Mouse (Mus musculus): ENCODE measurements around the gene Hspa1a. TPM values are rescaled to one million over a fixed set of nuclear protein-coding genes. Genes with fewer than 3 reads are reported as not detected.

Gene Hspa1a
- 2.5 and 3.8 TPM in 2 replicates for polyA plus RNA-seq (2015; fragmentation: Nextera tagmentation; extraction: Ambion mirVana)

GRCm38 (mm10) chr17:34972069-34972749 is at the start of gene Hspa1a, which contains the start of gene Hspa1l:
Gene Hspa1a, minus strand, starts transcription at chr17:34972156.
Gene Hspa1l, plus strand, starts transcription at chr17:34972703.

DNA sequence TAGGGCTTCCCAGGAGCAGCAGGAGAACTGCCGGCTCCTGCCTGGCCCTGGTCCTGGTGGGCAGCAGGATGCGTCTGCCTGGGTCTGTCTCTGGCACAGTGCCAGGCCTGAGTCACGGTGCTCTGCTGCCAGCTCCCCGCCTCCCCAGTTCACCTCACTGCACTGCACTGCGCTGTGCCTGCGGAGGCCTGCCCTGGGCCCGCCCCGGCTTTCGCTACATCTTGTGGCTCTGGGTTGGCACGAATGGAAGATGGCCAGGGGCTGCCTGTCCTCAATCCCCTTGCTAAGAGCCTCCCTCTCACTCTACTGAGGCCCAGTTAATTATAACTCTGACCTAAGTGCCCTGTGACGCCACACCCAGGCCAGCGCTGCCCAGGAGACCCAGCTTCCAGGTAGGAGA is 44.4 kb upstream of the Hspa1a start, which contains the start of gene Vwa7:
Gene Vwa7, plus strand, starts transcription at position 204 of the 400 bp plus-strand sequence.

GRCm38 (mm10) chr17:35000717-35001451 is 28.9 kb upstream of the Hspa1a start, which contains the start of gene Vars:
Gene Vars, plus strand, starts transcription at chr17:35000987.

GRCm38 (mm10) chr17:34981690-34982180 is 9.8 kb upstream of the Hspa1a start, which contains the start of gene Lsm2:
Gene Lsm2, plus strand, starts transcription at chr17:34981862.

GRCm38 (mm10) chr17:34969822-34970221 is 2.1 kb downstream of the Hspa1a start, which contains the start of gene Gm20481:
Gene Gm20481, plus strand, starts transcription at chr17:34969912.

DNA sequence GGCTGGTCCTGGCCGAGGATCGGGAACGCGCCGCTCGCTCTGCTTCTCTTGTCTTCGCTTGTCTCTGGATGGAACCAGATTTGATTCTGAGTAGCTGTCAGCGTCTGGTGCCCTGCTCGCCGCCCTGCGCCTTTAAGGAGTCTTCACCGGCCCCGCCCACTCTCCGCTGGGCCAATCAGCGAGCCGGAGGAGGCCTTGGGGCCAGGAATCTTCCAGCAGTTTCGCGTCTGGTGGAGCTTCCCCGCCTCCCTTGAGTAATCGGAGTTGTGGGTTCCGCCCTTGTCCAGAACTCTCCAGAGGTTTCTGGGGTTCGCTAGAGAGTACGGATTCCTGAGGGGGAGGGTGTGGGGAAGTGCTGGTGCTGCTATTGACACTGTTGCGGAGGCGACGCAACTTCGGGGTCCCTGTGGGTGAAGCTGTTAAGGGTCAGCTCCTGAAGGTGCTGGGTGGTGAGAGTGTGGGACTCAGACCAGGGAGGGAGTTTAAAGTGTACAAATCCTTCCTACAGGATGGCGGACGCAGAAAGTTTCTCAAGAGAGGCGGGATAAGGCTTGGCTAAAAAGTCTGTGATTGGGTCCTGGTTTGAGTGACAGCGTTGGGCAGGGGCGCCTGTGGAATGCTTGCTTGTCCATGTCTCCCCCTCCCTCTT is 12.7 kb downstream of the Hspa1a start, which contains the start of gene Hspa1b:
Gene Hspa1b, minus strand, starts transcription at position 109 of the 649 bp plus-strand sequence.

DNA sequence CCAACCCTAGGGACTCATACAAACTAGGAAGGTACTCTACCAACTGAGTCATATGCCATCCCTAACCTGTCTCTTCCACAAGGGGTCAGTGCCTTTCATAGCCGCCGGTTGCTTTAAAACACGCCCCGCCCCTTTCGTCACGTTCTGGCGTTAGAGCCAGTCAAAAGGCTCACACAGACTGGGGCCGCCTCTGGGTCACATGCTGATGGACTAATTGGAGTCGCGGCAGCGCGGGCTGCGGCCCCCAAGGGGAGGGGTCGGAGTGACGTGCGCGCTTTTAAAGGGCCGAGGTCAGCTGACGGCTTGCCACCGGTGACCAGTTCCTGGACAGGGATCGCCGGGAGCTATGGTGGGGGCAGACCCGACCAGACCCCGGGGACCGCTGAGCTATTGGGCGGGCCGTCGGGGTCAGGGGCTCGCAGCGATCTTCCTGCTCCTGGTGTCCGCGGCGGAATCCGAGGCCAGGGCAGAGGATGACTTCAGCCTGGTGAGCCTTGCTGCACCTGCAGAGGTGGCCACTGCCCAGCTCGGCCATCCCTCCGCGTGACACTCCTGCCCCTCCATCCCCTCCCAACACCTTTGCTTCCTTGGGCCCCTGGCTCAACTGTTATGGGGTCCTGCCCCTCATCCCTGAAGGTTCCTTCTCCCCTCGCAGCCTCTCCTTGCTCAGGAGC is 40.8 kb downstream of the Hspa1a start, which contains the start of gene Neu1:
Gene Neu1, plus strand, starts transcription at position 193 of the 674 bp plus-strand sequence.

Other genes starting within 250 kb of the Hspa1a start
- 0.82 and 3.6 TPM in 2 replicates for gene C4b, start 228.3 kb downstream of the Hspa1a start, polyA plus RNA-seq (2015; fragmentation: Nextera tagmentation; extraction: Ambion mirVana)
- not detected in 2 replicates for gene Cyp21a1, start 167.6 kb downstream of the Hspa1a start, polyA plus RNA-seq (2015; fragmentation: Nextera tagmentation; extraction: Ambion mirVana)
- 11.6 and 15.6 TPM in 2 replicates for gene Stk19, start 135.2 kb downstream of the Hspa1a start, polyA plus RNA-seq (2015; fragmentation: Nextera tagmentation; extraction: Ambion mirVana)
- 21.0 and 22.2 TPM in 2 replicates for gene Dxo, start 135.1 kb downstream of the Hspa1a start, polyA plus RNA-seq (2015; fragmentation: Nextera tagmentation; extraction: Ambion mirVana)
- gene Skiv2l, start 121.9 kb downstream of the Hspa1a start, polyA plus RNA-seq (2015; fragmentation: Nextera tagmentation; extraction: Ambion mirVana), result 15.7 and 16.8 TPM in 2 replicates
- gene Nelfe, start 121.8 kb downstream of the Hspa1a start, polyA plus RNA-seq (2015; fragmentation: Nextera tagmentation; extraction: Ambion mirVana), result 33.1 and 42.1 TPM in 2 replicates
- gene Cfb, start 109.6 kb downstream of the Hspa1a start, polyA plus RNA-seq (2015; fragmentation: Nextera tagmentation; extraction: Ambion mirVana), result 4.1 and 6.3 TPM in 2 replicates
- gene Zbtb12, start 92.7 kb downstream of the Hspa1a start, polyA plus RNA-seq (2015; fragmentation: Nextera tagmentation; extraction: Ambion mirVana), result 0.87 and 0.99 TPM in 2 replicates
- gene Gm20547, start 90.1 kb downstream of the Hspa1a start, polyA plus RNA-seq (2015; fragmentation: Nextera tagmentation; extraction: Ambion mirVana), result not detected in 2 replicates
- 5.1 and 9.4 TPM in 2 replicates for gene C2, start 73.9 kb downstream of the Hspa1a start, polyA plus RNA-seq (2015; fragmentation: Nextera tagmentation; extraction: Ambion mirVana)
- gene Ehmt2, start 73.7 kb downstream of the Hspa1a start, polyA plus RNA-seq (2015; fragmentation: Nextera tagmentation; extraction: Ambion mirVana), result 26.7 and 27.6 TPM in 2 replicates
- gene Slc44a4, start 57.7 kb downstream of the Hspa1a start, polyA plus RNA-seq (2015; fragmentation: Nextera tagmentation; extraction: Ambion mirVana), result not detected in 2 replicates
- gene Neu1, start 40.9 kb downstream of the Hspa1a start, polyA plus RNA-seq (2015; fragmentation: Nextera tagmentation; extraction: Ambion mirVana), result 12.8 and 14.9 TPM in 2 replicates
- 0.12 and 0.27 TPM in 2 replicates for gene Hspa1b, start 12.9 kb downstream of the Hspa1a start, polyA plus RNA-seq (2015; fragmentation: Nextera tagmentation; extraction: Ambion mirVana)
- gene Gm20481, start 2.2 kb downstream of the Hspa1a start, polyA plus RNA-seq (2015; fragmentation: Nextera tagmentation; extraction: Ambion mirVana), result 0.32 TPM in 1 of 2 replicates, not detected in the other
- 2.7 and 2.8 TPM in 2 replicates for gene Hspa1l, start 547 bp upstream of the Hspa1a start, polyA plus RNA-seq (2015; fragmentation: Nextera tagmentation; extraction: Ambion mirVana)
- gene Lsm2, start 9.7 kb upstream of the Hspa1a start, polyA plus RNA-seq (2015; fragmentation: Nextera tagmentation; extraction: Ambion mirVana), result 54.1 and 55.4 TPM in 2 replicates
- 27.6 and 32.6 TPM in 2 replicates for gene Vars, start 28.8 kb upstream of the Hspa1a start, polyA plus RNA-seq (2015; fragmentation: Nextera tagmentation; extraction: Ambion mirVana)
- 0.46 and 0.53 TPM in 2 replicates for gene Vwa7, start 44.4 kb upstream of the Hspa1a start, polyA plus RNA-seq (2015; fragmentation: Nextera tagmentation; extraction: Ambion mirVana)
- gene Sapcd1, start 55.9 kb upstream of the Hspa1a start, polyA plus RNA-seq (2015; fragmentation: Nextera tagmentation; extraction: Ambion mirVana), result 10.6 and 11.5 TPM in 2 replicates
- 2.2 and 3.5 TPM in 2 replicates for gene Msh5, start 74.6 kb upstream of the Hspa1a start, polyA plus RNA-seq (2015; fragmentation: Nextera tagmentation; extraction: Ambion mirVana)
- 115 and 138 TPM in 2 replicates for gene Clic1, start 77.8 kb upstream of the Hspa1a start, polyA plus RNA-seq (2015; fragmentation: Nextera tagmentation; extraction: Ambion mirVana)
- gene Ddah2, start 86.9 kb upstream of the Hspa1a start, polyA plus RNA-seq (2015; fragmentation: Nextera tagmentation; extraction: Ambion mirVana), result 144 and 157 TPM in 2 replicates
- 11.3 TPM in 1 of 2 replicates, not detected in the other for gene Ly6g6c, start 93.2 kb upstream of the Hspa1a start, polyA plus RNA-seq (2015; fragmentation: Nextera tagmentation; extraction: Ambion mirVana)
- gene Mpig6b, start 94.0 kb upstream of the Hspa1a start, polyA plus RNA-seq (2015; fragmentation: Nextera tagmentation; extraction: Ambion mirVana), result 0.08 and 0.30 TPM in 2 replicates
- gene Ly6g6e, start 104.7 kb upstream of the Hspa1a start, polyA plus RNA-seq (2015; fragmentation: Nextera tagmentation; extraction: Ambion mirVana), result 2.1 TPM in 1 of 2 replicates, not detected in the other
- gene Ly6g6d, start 105.9 kb upstream of the Hspa1a start, polyA plus RNA-seq (2015; fragmentation: Nextera tagmentation; extraction: Ambion mirVana), result 0.49 and 1.2 TPM in 2 replicates
- gene Ly6g6f, start 113.5 kb upstream of the Hspa1a start, polyA plus RNA-seq (2015; fragmentation: Nextera tagmentation; extraction: Ambion mirVana), result 0.11 and 0.29 TPM in 2 replicates
- gene Abhd16a, start 117.1 kb upstream of the Hspa1a start, polyA plus RNA-seq (2015; fragmentation: Nextera tagmentation; extraction: Ambion mirVana), result 87.8 and 89.8 TPM in 2 replicates
- 0.38 TPM in 1 of 2 replicates, not detected in the other for gene Ly6g5c, start 136.1 kb upstream of the Hspa1a start, polyA plus RNA-seq (2015; fragmentation: Nextera tagmentation; extraction: Ambion mirVana)
- gene Ly6g5b, start 143.3 kb upstream of the Hspa1a start, polyA plus RNA-seq (2015; fragmentation: Nextera tagmentation; extraction: Ambion mirVana), result 0.22 and 0.37 TPM in 2 replicates
- 8.4 and 9.1 TPM in 2 replicates for gene Gpank1, start 149.3 kb upstream of the Hspa1a start, polyA plus RNA-seq (2015; fragmentation: Nextera tagmentation; extraction: Ambion mirVana)
- 203 and 204 TPM in 2 replicates for gene Csnk2b, start 149.9 kb upstream of the Hspa1a start, polyA plus RNA-seq (2015; fragmentation: Nextera tagmentation; extraction: Ambion mirVana)
- gene D17H6S53E, start 154.2 kb upstream of the Hspa1a start, polyA plus RNA-seq (2015; fragmentation: Nextera tagmentation; extraction: Ambion mirVana), result 10.6 and 11.8 TPM in 2 replicates
- 0.30 and 0.81 TPM in 2 replicates for gene Apom, start 159.9 kb upstream of the Hspa1a start, polyA plus RNA-seq (2015; fragmentation: Nextera tagmentation; extraction: Ambion mirVana)
- gene Bag6, start 163.0 kb upstream of the Hspa1a start, polyA plus RNA-seq (2015; fragmentation: Nextera tagmentation; extraction: Ambion mirVana), result 39.5 and 42.1 TPM in 2 replicates
- gene Prrc2a, start 192.7 kb upstream of the Hspa1a start, polyA plus RNA-seq (2015; fragmentation: Nextera tagmentation; extraction: Ambion mirVana), result 51.8 and 55.0 TPM in 2 replicates
- 11.0 and 18.3 TPM in 2 replicates for gene Aif1, start 203.9 kb upstream of the Hspa1a start, polyA plus RNA-seq (2015; fragmentation: Nextera tagmentation; extraction: Ambion mirVana)
- 14.2 and 24.5 TPM in 2 replicates for gene Lst1, start 216.3 kb upstream of the Hspa1a start, polyA plus RNA-seq (2015; fragmentation: Nextera tagmentation; extraction: Ambion mirVana)
- gene Ltb, start 222.3 kb upstream of the Hspa1a start, polyA plus RNA-seq (2015; fragmentation: Nextera tagmentation; extraction: Ambion mirVana), result 1.3 and 2.2 TPM in 2 replicates
- gene Tnf, start 229.9 kb upstream of the Hspa1a start, polyA plus RNA-seq (2015; fragmentation: Nextera tagmentation; extraction: Ambion mirVana), result 0.49 and 0.74 TPM in 2 replicates
- gene Lta, start 233.2 kb upstream of the Hspa1a start, polyA plus RNA-seq (2015; fragmentation: Nextera tagmentation; extraction: Ambion mirVana), result 0.12 and 0.24 TPM in 2 replicates
- 0.40 and 0.83 TPM in 2 replicates for gene Gm16181, start 248.7 kb upstream of the Hspa1a start, polyA plus RNA-seq (2015; fragmentation: Nextera tagmentation; extraction: Ambion mirVana)

Data from skeletal muscle tissue, postnatal 0 days (tissue).